Mouse (Mus musculus): Measurements from ENCODE around the gene Adarb1.

DNA sequence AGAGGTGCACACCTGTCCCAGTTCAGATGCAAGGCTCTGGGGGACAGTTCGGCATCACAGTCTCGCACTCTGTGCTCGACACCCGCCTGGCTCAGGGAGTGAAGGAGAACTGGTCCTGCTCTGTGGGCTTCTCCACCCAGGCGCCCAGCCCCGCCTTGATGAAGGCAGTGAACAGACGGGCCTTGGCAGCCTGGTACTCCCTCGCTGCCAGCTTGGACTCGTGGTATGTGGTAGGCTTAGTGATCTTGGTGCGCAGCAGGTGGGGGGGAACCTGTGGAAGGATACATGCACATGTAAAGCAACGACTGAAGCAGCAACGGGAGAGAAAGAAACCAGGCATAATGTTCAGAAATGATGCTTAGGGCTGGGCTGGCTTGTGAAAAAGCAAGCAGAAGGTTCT, 123.4 kb downstream of the Adarb1 start:
- TF ChIP-seq ZNF384 (IDR thresholded peaks at IDR 0.05; ENCODE audit: low read depth, low read length) (no peak), MAFK (IDR thresholded peaks at IDR 0.05; ENCODE audit: insufficient read depth, low read depth, low read length) (no peak), CHD2 (IDR thresholded peaks at IDR 0.05; ENCODE audit: low read depth, low read length) (no peak), HCFC1 (IDR thresholded peaks at IDR 0.05; ENCODE audit: borderline replicate concordance, insufficient read depth, low read length) (no peak)

All from ES-E14 (cell line).